Mouse (Mus musculus) embryonic fibroblast, embryonic 13.5 days (primary cell): ENCODE results near the gene Lztr1. TPM values are rescaled to one million over a fixed set of nuclear protein-coding genes. Genes with fewer than 3 reads are reported as not detected.
A peak's percentile ranks its signal among the peaks of the same experiment; 100 is the strongest.
"Not testable (repeated sequence)": the region's sequence is repeated elsewhere in the genome, so short reads cannot be mapped to it uniquely, and the experiment has no call there.

Experiments
- H3K27ac ChIP-seq: 2 replicates; pipeline ENCODE4 v1.5.1; 2012; ENCODE audit warnings: low read length, control low read depth, inconsistent platforms; ENCODE audit not compliant: insufficient read depth
- H3K4me1 ChIP-seq: 2 replicates; pipeline ENCODE4 v1.6.1; 2011; ENCODE audit warnings: low read length; ENCODE audit not compliant: control insufficient read depth, insufficient read depth
- H3K4me3 ChIP-seq: 2 replicates; pipeline ENCODE4 v1.5.1; 2011; ENCODE audit warnings: mild to moderate bottlenecking, control low read depth, low read length; ENCODE audit not compliant: insufficient read depth
- CTCF ChIP-seq: IDR thresholded peaks from 2 replicates; pipeline ENCODE4 v1.5.1; 2011; ENCODE audit warnings: mild to moderate bottlenecking, control low read depth, low read length, moderate library complexity, borderline replicate concordance; ENCODE audit not compliant: insufficient read depth
- POLR2A ChIP-seq: IDR thresholded peaks from 2 replicates; pipeline ENCODE4 v1.6.1; 2011; ENCODE audit warnings: low read depth, mild to moderate bottlenecking, control low read depth, low read length, moderate library complexity
- polyA plus RNA-seq: library from polyadenylated mRNA; stranded (reverse); fragments of >200 nt; gene quantifications from 2 replicates; pipeline ENCODE4 v1.2.4, GENCODE M21; 2011; ENCODE audit warnings: low read depth; ENCODE audit not compliant: missing spikeins, insufficient read length

The Lztr1 gene
- polyA plus RNA-seq, 1 experiment = 113 TPM

DNA sequence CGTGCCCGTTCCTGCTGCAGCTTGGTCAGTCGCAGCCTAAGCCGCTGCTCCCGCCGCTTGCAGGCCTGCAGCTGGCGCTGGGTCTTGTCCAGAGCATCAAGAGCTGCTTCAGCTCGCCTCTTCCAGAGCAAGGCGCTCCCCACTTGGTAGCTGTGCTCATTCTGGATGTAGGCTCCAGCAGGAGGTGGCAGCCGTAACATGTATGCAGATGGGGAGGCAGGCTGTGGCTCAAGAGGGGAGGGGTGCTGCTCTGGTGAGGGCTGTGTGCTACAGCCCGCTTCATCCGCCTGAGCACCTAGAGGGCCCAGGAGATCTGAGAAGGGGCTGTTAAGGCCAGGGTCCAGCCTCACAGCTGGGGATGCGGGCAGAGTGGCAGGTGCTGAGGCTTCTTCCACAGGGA is 19.8 kb downstream of the Lztr1 start:
- TF ChIP-seq POLR2A (no peak), CTCF (no peak)
- Histone ChIP-seq H3K27ac (no peak overlapping the region), H3K4me1 (peaks cover 4% of the 10 kb centered on the region; the same call in 1 of the 2 replicates), H3K4me3 (no peak overlapping the region)

DNA sequence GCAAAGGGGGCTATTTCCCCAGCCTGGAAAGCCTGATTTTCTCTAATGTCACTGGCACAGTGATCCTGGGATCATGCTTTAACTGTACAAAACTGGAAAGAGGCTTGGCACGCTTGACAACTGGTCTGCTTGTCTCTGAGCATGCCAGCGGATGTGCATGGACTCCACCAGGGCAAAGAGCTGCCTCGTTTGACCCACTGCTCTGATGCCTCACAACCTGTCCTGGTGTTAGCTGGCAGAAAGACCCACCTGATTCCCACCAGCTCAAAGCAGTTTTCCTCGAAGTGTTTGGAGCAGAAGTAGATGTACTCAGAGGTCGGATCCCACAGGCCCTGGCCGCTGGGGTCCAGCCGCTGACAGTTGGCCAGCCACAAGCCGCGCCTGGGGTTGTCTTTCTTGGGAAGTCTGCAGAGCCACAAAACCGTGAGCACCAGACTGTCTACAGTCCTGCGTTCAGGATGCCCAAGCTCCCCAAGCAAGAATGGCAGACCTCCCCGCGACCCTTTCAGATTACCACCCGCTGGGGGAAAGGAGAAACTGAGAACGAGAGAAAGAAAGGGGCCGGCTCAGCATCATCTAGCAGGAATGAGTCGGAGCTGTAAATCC is 21.6 kb downstream of the Lztr1 start:
- H3K4me3 ChIP-seq = peak overlapping the region; percentile 78
- peaks cover 4% of the 10 kb centered on the region; the same call in 1 of the 2 replicates for H3K4me1 ChIP-seq
- TF ChIP-seq CTCF (no peak), POLR2A (no peak)
- peak overlapping the region; percentile 87 for H3K27ac ChIP-seq

DNA sequence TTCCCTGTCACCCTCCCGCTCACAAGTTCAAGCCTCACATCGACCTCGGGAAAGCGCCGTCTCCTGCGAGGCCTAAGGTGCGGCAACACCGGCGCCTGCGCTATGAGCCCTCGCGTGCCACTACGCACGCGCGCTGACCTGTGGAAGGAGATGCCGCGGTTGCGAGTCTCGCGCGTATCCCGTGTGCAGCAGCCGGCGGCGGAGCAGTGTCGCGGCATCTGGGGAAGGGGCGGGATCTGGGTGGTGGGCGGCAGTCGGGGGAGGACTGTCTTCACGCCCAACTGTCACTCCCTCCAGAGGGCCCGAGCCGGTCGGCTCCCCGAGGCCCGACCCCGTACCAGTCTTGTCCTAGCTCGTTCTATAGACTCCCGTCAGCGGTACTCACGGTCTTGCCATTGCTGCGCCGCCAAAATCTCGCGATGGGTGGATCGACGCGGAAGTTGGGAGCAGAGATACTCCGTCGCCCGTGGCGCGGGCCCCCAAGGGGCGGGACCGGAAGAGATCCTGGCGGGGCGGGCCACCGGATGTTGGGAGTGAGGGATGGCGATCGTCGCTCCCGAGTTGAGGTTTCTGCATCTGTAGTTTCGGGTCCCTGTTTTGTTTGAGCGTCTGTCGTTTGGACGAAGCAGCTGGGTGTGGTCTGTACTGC is 22.3 kb downstream of the Lztr1 start, which contains the start of gene Thap7:
Thap7 (minus strand) TSS at position 497 of the 649 bp plus-strand sequence.
- TF ChIP-seq POLR2A (peak; percentile 87), CTCF (no peak)
- Histone ChIP-seq H3K4me3 (peak within 1 kb of the TSS; percentile 78), H3K4me1 (peaks cover 4% of the 10 kb centered on the region; the same call in 1 of the 2 replicates), H3K27ac (peak within 1 kb of the TSS; percentile 87)

DNA sequence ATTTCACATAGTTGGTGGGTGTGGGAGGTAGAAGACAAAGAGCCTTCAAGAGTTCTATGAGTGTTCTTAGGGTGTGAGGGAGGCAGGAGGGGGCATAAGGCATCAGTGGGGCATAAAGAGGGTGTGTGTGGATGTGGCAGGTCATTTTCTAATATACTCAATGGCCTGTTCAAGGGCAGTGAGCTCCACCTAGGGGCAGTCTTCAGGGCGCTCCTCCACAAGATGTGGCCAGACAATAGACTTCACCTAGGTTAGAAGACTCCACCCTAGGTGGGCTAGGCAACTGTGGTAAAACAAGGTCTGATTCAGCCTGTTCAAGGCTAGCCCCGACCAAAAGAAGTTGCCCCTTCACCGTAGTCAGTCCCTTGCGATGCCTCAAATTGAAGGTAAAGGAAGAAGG is 23.8 kb downstream of the Lztr1 start:
- H3K27ac ChIP-seq = no peak overlapping the region
- H3K4me1 ChIP-seq = peaks cover 4% of the 10 kb centered on the region; the same call in 1 of the 2 replicates
- H3K4me3 ChIP-seq = no peak overlapping the region
- 0 out of 2 replicates have a peak, but pooled peaks have one; percentile 14 for TF ChIP-seq CTCF
- no peak for TF ChIP-seq POLR2A

DNA sequence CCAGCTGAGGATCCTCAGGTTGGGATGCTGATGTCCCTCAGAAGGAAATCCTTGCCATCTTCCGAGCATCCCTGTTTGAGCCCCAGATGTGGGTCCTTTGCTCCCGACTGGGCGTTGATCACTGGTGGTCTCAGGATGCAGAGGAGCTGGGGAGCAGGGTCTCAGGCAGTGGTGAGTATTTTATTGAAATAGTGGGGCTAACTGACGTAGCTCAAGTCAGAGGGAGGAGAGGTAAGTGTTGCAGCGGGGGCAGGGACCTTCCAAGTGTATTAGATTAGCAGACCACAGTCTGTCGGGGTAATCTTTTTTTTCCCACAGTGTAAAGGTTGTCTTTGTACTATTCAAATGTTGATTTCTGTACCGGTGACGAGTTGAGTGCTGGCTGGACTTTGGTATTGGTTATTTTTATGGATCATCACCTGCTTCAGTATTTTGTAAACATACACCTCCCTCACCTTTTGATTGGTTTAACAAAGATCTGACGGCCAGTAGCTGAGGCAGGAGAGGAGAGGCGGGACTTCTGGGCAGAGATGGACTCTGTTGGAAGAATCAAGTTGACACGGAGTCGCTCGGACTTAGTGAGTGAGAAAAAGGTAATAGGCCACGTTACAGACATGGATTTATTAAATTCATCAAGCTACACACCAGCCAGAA is 24.3 kb downstream of the Lztr1 start:
- H3K4me1 ChIP-seq = peaks cover 4% of the 10 kb centered on the region; the same call in 1 of the 2 replicates
- H3K27ac ChIP-seq = no peak overlapping the region
- no peak overlapping the region for H3K4me3 ChIP-seq
- TF ChIP-seq POLR2A = no peak
- TF ChIP-seq CTCF = no peak

DNA sequence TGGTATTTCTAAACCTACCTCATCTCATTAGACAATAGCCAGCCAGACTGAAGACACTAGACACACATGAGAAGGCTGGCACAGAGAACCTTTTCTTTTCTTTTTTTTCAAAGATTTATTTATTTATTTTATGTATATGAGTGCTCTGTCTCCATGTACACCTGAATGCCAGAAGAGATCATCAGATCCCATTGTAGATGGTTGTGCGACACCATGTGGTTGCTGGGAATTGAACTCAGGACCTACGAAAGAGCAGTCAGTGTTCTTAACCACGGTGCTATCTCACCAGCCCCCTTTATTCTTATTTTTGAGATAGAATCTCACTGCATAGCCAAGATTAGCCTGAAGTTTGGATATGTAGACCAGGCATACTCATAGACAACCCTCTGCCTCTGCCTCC is 28.1 kb downstream of the Lztr1 start:
- TF ChIP-seq POLR2A (no peak), CTCF (no peak)
- H3K4me1 ChIP-seq = peaks cover 13% of the 10 kb centered on the region
- no peak overlapping the region for H3K4me3 ChIP-seq
- H3K27ac ChIP-seq = no peak overlapping the region

DNA sequence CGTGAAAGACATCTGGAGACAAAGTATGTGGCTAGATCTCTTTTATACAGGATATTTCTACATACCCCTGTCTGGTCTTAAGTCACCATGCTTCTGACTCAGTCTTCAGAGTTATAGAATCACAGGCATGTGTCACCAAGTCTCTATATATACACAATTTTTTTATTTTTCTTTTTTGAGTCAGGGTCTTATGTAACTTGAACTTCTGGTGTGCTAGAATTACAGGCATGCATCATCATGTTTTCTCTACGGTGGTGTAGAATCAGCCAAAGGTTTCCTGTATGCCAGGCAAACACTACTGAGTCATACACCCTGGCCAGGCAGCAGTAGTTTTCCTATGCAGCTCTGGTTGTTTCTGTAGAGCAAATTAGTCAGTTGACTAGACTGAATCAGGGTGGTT is 34.1 kb downstream of the Lztr1 start:
- no peak for TF ChIP-seq CTCF
- TF ChIP-seq POLR2A = no peak
- Histone ChIP-seq H3K4me3 (no peak overlapping the region), H3K4me1 (peaks cover 13% of the 10 kb centered on the region), H3K27ac (peak overlapping the region; percentile 68)

DNA sequence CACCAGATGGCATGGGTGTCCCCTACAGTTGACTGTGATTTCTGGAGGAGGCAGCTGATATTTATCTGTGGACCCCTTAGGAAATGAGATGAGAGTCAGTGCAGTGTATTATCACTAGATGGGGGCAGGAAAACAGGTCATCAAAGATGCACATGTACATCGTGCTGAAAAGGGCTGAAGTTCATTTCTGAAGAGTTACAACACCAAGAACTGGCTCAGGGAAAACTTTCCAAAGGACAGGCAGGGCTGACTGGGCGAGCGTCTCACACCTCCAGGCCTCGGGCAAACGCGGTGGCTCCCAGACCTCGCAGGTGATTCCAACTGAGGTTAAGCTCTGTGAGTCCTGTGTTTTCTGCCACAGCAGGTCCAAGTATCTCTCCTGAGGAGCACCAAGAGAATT is 44.3 kb downstream of the Lztr1 start:
- Histone ChIP-seq H3K4me3 (no peak overlapping the region), H3K4me1 (no peaks in the 10 kb centered on the region), H3K27ac (no peak overlapping the region)
- TF ChIP-seq CTCF (no peak), POLR2A (no peak)

DNA sequence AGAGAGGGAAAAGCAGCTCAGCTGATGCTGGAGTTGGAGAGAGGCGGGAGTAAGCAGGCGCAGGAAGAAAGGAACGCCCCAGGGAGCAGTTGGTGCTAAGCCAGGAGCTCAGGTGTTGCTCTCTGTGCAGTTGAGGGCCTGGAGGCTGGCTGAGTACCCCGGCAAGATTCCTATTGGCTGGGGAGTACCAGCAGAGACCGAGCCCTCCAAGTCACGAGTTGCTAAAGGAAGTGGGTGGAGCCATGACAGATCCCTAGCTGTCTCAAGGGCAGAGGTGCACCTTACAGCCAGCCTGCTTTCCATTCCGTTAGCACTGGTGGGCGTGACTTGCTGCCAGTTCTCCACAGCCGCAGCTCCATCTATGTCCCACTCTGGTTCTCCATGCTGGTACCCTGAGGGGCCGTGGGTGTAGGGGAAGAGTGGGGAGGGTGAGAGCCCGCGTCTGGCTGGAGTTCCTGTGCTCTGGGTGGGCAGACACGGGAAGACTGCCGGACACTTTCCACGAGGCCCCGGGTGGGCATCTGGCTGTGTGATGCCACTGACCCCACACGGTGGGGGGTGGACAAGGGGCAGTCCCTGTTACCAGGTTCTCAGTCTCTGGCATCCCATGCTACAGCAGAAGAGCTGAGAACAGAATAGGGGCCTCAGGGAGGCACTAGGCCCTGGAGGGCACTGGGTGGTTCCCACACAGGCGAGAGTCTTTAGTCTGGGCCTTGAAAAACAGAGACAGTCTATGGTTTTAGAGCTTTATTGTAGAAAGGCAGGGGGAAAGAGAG is 45.6 kb downstream of the Lztr1 start:
- Histone ChIP-seq H3K4me1 (peaks cover 5% of the 10 kb centered on the region; the same call in 1 of the 2 replicates), H3K4me3 (no peak overlapping the region), H3K27ac (no peak overlapping the region)
- no peak for TF ChIP-seq POLR2A
- no peak for TF ChIP-seq CTCF

DNA sequence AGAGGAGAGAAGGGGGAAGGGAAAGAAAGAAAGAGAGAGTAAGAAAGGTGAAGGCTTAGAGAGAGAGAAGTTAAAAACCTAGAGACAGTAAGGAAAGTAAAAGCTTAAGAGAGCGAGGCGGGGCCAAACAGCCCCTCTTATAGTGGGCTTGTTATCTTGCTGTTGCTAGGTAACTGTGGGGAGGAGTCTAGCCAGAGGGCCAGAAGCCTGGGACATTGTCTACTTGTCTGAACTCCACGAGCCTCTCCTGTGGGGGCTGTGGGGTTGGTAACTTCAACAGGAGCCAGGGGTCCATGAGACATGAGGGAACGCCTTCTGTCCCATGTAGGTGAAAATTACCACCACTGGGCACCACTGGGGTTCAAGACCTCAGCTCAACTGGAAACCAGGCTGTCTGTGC is 46.2 kb downstream of the Lztr1 start:
- not testable (repeated sequence) for H3K4me1 ChIP-seq, H3K27ac ChIP-seq, H3K4me3 ChIP-seq
